Mouse (Mus musculus): ENCODE data around the gene 4933411K16Rik.

- no peak for TF ChIP-seq CTCF (IDR thresholded peaks at IDR 0.05; ENCODE audit: control insufficient read depth, insufficient read depth, insufficient replicate concordance, low read depth, low read length)
- TF ChIP-seq POLR2A (IDR thresholded peaks at IDR 0.05; ENCODE audit: control insufficient read depth, low read depth, low read length): no peak
Observed at GRCm38 (mm10) chr19:42055881-42056280, 3.8 kb downstream of the 4933411K16Rik start.

All from testis, adult 2 months (tissue).